Mouse (Mus musculus): ENCODE results near the gene Slc25a10. TPM values are rescaled to one million over a fixed set of nuclear protein-coding genes. Genes with fewer than 3 reads are reported as not detected.
"Not testable (repeated sequence)": the region's sequence is repeated elsewhere in the genome, so short reads cannot be mapped to it uniquely, and the experiment has no call there.

Slc25a10 gene
- total RNA-seq, 2 experiments from 2014 or later: 15.4 to 15.9 TPM

DNA sequence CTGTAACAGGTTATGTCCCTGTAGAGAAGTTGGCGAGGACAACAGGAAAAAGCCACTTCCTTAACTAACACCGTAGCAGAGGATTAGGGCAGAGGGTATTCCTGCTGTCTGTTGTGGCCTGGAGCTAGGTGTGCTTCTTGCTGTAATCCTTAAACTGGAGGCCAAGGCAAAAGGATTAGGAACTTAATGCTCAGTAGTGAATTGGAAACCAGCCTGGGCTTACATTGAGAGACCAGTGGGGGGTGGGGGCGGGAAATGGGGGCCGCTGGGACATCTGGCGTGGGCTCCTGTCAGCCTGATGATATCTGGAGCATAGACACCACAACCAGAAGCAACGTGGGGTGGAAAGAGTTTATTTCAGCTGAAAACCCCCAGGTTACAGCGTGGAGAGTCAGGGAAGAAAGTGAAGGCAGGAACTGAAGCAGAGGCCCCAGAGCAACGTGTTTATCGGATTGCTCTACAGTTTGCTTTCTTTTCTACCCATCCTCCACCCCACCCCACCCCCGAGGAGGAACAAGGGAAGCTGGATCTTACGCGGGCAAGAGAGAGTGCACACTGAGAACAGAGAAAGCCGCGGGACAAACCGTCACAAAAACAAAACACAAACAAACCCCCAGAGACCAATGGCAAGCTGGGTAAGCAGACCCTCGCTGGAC, 18.9 kb downstream of the Slc25a10 start:
- peak in 1 of 2 experiments; percentile 35 for DNase-seq

DNA sequence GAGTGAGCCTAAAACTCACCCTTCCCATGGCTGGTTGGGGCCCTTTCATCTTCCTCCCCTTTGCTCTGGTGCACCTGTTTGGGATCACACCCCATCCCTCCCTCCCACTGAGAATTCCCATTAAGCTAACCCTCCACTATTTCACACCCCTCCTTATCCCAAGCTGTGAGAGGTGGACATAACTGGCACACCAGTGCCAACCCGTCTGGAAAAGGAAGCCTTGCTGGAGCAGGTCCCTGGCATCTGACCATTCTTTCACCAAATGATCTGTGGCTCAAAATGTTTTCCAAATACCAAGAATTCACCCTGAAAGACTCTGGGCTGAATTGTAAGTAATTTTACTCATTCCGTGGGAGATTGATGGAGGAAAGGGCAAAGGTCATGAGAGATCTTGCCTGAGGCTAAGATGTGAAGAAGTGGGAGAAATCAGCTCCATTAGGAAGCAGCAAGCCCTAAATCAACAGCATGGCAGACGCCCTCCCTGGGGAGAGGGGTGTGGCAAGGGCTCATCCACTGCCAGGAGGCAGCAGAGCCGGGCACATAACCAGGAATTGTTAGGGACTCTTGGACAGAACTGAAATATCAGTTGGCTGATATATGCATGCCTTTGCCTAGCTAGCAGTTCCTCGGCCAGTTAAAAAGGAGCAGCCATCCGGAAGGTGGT, 21.3 kb downstream of the Slc25a10 start:
- DNase-seq: no peak

DNA sequence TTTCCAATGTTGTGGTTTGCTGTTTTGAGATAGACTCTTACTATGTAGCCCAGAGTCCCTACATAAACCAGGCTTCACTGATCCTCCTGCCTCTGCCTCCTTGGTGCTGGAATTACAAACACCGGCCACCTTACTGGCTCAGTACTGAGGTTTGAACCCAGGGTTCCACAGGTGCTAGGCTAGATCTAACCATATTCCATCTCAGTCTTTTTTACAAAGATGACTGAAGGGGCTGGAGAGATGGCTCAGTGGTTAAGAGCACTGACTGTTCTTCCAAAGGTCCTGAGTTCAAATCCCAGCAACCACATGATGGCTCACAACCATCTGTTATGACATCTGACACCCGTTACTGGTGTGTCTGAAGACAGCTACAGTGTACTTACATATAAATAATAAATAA, 22.6 kb downstream of the Slc25a10 start:
- not testable (repeated sequence) for DNase-seq

GRCm38 (mm10) chr11:120515611-120516010, 24.0 kb downstream of the Slc25a10 start:
- peak; percentile 88 to 96 for DNase-seq

DNA sequence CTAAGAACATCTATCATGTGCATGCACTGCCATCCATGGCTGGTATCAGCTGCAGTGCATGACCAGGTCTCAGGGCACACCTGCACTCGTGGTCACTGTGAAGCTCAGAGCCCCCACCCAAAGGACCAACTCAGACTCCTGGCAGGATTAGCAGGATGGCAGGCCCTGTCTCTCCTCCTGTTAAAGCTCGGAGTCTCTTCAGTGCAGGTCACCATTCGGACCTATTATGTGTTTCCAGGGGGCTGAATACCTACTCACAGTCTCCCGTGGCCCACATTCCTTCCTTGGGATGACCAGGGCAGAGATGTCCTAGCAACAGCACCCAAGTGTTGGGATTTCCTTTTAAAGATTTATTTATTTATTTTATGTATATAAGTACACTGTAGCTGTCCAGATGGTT, 25.5 kb downstream of the Slc25a10 start:
- DNase-seq: no peak

DNA sequence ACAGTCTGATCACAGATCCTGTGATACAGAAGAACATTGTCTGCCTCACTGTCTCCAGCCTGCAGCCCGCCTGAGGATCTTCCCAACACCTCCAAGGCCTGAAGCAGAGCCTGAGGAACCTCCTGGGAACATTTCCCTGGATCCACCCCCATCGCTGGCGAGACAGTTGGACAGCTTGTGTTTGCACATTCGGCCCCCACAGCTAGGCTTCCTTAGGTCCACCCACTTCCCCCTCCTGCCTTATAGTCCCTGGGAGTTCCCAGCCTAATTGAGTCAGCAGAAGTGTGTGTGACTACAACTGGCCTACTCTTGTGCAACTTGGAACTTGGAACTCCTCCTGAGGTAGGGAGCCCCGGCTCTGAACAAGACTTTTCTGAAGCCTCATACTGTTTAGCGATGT, 26.4 kb downstream of the Slc25a10 start:
- DNase-seq: peak; percentile 69 to 89

DNA sequence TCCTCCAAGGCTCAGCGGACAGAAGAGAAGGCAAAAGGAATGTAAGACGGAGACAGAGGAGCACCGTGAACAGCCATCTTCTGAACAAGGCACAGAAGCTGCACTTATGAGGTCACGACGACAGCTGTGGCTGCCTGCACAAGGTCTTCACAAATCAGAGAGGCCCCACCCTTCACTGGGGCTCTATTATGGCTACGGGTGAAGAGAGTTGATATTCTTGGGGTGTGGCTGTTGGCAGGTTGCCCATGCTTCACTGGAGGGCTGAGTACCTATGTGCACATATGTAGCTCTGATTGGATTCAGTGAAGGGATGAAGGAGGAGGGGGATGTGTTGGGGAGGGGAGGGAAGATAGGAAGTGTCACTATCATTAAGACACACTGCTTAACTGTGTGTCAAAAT, 26.9 kb downstream of the Slc25a10 start:
- DNase-seq: no peak

DNA sequence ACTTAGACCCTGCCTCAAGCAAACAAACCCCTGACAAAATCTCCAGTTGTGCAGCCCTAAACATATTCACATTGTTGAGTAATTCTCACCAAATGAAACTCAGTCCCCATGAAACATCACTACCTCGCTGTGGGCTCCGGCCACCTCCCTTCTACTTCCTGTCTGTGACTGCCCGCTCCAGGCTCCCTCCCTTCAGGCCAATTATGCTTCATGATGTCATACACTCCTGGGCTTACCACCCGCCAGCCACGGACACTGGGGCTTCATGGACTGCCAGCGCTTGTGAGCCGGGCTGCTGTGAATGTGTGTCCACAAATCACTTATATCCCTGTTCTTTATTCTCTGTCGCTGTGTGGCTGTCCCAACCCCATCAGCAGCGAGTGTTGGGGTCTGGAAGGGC, 28.1 kb downstream of the Slc25a10 start:
- DNase-seq: peak; percentile 79 to 87

- DNase-seq: no peak
Observed at GRCm38 (mm10) chr11:120520498-120520897, 28.9 kb downstream of the Slc25a10 start.

GRCm38 (mm10) chr11:120520967-120521540, 29.4 kb downstream of the Slc25a10 start:
- peak; percentile 76 to 84 for DNase-seq

GRCm38 (mm10) chr11:120522581-120522980, 30.9 kb downstream of the Slc25a10 start:
- no peak for DNase-seq

DNA sequence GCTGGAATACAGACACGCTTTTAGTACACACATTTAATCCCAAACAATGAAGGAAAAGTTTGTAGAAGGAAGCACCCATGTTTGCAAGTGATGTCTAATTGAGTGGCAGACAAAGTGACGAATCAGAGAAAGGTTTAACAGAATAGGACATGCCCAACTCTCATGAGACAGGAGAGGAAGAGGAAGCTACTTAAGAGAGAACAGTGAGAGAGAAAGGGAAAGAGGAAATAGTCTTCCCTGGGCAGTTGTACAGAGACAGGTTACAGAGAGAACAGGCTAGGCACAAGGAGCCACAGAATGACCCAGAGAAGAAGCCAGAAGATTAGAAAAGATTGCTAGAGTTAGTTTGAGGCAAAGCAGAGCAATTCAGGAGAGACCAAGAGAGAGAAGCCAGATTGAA, 34.3 kb downstream of the Slc25a10 start:
- no peak for DNase-seq

DNA sequence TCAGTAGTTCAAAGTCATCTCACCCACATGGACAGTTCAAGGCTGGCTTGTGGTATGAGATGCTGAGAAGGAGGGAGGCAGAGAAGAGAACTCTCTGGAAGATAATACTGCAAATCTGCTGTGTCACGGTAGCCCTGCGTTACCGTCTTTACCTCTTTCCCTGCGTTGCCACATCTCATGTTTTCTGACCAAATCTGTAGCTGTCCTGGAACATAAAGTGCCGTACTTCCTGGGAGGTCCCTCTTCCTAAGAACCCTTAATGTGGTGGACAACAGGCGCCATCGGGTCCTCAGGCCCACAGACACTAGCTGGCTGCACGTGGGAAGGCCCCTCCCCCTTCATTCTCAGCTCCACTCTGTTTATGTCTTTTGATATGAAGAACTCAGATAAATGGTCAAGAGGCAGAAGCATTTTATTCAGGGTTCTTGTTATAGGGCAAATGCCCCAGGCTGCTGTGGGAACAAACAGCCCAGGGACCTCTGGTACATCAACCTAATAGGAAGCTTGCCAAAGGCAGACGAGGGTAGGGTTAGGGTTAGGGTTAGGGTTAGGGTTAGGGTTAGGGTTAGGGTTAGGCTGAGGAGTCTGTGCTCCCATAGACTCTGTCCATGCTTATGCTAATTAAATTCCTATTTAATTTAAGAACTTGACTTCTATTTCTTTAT, 36.2 kb downstream of the Slc25a10 start:
- no peak for DNase-seq

- DNase-seq: no peak
Observed at GRCm38 (mm10) chr11:120528903-120529302, 37.3 kb downstream of the Slc25a10 start.

DNA sequence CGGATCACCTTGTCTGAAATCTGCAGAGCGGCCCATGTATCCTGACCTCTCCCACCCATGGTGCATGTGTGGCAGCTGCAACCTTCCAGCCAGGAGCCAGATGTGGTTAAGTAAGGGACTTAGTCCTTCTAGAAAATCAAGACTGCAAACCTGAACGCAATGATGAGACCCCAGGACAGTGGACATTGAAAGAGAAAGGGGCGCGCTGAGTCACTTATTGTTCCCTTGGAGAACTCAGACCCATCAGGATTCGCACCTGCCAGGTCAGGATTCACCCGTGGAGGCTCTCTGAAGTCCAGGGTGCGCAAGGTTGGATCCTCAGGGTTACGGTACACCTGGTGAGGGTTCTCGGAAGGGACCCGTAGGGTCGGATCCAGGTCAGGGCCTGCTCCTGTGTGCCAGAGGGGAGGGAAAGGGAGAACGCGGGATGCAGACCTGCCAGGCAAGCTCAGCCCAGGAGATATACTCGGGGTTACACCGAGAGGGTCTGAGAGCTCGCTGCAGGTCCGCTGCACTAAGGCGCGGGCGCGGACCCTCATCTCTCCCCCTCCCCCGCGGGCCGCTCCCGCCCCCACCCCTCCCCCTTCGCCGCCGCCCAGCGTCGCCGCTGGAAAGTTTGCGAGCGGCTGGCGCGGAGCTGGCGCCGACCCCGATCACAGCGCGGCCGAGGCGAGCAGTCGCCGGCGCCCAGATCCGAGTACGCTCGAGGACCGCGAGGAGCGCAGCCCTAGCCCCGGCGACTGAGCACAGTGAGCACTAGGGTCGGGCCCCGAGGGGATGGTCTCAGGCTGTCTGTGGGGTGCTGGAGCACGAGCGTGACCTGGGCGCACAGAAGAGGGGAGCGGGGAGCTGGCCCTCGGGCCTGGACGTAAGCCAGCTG, 38.7 kb downstream of the Slc25a10 start, which contains the start of gene Gcgr:
Gene Gcgr (plus strand): TSS at position 615 of the 880 bp plus-strand sequence.
- DNase-seq: no peak

DNA sequence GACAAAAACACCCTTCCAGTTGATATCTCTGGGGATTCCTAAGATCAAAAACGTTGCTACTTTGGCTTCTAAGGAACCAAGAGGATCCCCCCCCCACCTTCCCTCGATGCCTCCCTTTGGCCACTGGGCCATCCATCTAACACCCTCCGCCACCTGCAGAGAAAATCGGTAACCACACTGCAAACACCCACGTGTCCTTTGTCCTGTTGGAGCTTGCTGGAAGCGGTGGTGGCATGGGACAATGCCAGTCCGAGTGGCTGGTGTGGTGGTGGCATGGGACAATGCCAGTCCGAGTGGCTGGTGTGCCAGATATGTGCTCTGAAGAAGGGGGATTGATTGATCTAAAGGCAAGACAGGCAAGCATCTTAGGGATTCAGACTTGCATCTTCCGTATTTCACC, 40.0 kb downstream of the Slc25a10 start:
- no peak for DNase-seq

DNA sequence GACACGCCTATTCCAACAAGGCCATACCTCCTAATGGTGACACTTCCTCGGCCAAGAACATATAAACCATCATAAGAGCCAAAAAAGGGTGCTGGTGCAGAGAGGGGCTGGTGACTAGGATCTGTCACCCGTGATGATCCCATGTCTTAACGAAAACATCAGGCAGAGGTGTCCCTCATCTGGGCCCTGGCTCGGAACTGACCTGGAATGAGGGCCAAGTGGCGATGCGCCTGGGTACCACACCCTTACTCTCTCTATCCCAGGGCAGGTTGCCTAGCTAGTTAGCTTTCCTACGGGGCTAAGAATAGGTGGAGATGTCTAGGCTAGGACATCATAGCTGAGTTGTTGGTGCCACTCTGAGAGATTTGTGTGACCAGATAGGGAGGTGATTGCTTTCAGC, 42.5 kb downstream of the Slc25a10 start:
- DNase-seq: no peak

DNA sequence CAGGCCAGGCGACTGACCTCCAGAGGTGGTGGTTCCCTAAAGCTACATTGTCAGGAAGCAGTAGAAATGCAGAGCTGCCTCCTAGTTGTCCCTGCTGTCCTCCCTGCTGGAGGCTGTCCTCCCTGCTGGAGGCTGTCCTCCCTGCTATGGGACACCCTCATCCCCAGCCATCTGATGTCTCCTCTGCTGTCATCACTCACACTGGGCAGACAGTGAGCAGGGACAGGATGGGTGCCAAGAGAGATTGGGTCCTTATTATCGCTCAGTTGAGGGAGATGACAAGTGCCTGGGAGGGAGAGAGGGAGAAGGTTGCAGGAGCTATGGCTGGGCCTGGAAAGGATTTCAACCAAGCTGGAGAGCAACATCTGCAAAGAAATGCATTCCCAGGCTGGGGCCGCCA, 43.5 kb downstream of the Slc25a10 start:
- no peak for DNase-seq

- DNase-seq: no peak
Observed at GRCm38 (mm10) chr11:120535804-120536203, 44.2 kb downstream of the Slc25a10 start.

DNA sequence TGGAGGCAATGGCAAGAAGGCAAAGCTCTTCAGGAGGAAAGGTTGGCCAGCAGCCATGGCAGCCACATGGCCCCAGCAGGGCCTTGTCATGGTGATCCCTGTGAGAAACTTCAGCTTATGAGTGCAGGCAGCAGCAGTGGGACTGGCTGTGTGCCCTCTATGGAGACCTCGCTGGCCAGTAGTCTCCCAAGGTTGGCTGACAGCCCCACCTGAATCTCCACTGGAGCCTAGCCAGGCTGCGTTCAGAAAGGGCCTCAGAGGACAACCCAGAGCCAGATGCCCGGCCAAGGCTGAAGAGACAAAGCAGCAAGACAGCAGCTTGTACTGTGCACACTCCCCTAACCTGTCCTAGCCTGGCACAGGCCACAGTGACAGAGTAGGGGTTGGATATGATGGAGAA, 46.8 kb downstream of the Slc25a10 start:
- peak; percentile 85 to 88 for DNase-seq

- no peak for DNase-seq
Observed at GRCm38 (mm10) chr11:120538955-120539284, 47.3 kb downstream of the Slc25a10 start.

All from heart, adult 18-20 months (tissue).